Comparison of ENCODE assay signal across 9 mouse cellular contexts in the genomic region with DNA sequence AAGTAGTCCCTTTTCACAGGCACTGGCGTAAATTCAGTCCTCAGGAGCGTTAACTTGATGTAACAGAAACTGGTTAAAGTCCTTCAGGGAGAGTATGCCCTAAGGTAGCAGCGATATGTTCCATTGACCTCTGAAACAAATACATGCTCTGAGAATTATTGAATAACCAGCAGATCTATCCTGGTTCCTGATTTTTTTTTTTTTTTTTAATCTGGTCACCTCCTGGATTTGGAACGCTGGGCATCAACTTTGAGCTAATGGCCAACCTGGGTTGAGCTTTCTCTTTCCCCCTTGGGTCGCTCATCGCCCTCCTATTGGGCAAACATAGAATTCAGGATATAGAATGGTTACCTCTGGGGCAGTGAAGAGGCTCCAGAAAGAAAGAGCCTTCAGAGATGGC. TPM values are rescaled to one million over a fixed set of nuclear protein-coding genes. Genes with fewer than 3 reads are reported as not detected.
A peak's percentile ranks its signal among the peaks of the same experiment; 100 is the strongest.
DNase-seq lines count a peak whose midpoint lies in the region; ATAC-seq and TF ChIP-seq lines count a peak whose summit lies in the region.
"Had no signal": no experiment of that assay in that cellular context is flagged by ENCODE, and none has a peak within 500 bp of the region (broad histone marks: within the 10 kb centered on the region; RNA-seq: fewer than 3 reads in every experiment).

No protein-coding gene starts in this region.

- H3K4me1 ChIP-seq in lung, embryonic 16.5 days (replicated peaks; ENCODE audit: control insufficient read depth, insufficient read depth, low read length) = peaks cover 5% of the 10 kb centered on the region
- H3K4me1 ChIP-seq in kidney, embryonic 15.5 days = peaks cover 36% of the 10 kb centered on the region
- 0 out of 2 replicates have a peak, but pooled peaks cover 6% of the 10 kb centered on the region for H3K4me1 ChIP-seq in hindbrain, embryonic 13.5 days (replicated peaks)

- no peaks in the 10 kb centered on the region for H3K27me3 ChIP-seq in lung, embryonic 16.5 days (ENCODE audit: control insufficient read depth, insufficient read depth, low read depth, low read length)
- no peaks in the 10 kb centered on the region for H3K27me3 ChIP-seq in kidney, embryonic 15.5 days
- no peaks in the 10 kb centered on the region for H3K27me3 ChIP-seq in myocyte (ENCODE audit: control insufficient read depth, insufficient read depth, insufficient read length)
- 0 out of 2 replicates have a peak, but pooled peaks cover 6% of the 10 kb centered on the region for H3K27me3 ChIP-seq in hindbrain, embryonic 13.5 days

- H3K27ac ChIP-seq in lung, embryonic 16.5 days (ENCODE audit: low read length) = no peak overlapping the region
- H3K27ac ChIP-seq in kidney, embryonic 15.5 days = peak overlapping the region; percentile 88
- H3K27ac ChIP-seq in hindbrain, embryonic 13.5 days = no peak overlapping the region
- H3K27ac ChIP-seq: hindbrain, embryonic 14.5 days had no signal

- H3K4me3 ChIP-seq in lung, embryonic 16.5 days (ENCODE audit: low read length) = no peak overlapping the region
- H3K4me3 ChIP-seq in kidney, embryonic 15.5 days (replicated peaks) = peak overlapping the region; percentile 49
- H3K4me3 ChIP-seq in myocyte = peak overlapping the region; percentile 14
- no peak overlapping the region for H3K4me3 ChIP-seq in hindbrain, embryonic 13.5 days

- peak; percentile 80 for DNase-seq in heart, adult 11 months
- no peak for DNase-seq in heart, adult 9 months (ENCODE audit: low spot score in 2 of 2)
- DNase-seq in lung, postnatal 14 days = no peak
- no peak for DNase-seq in layer of hippocampus, adult 9-11 months

- no peaks in the 10 kb centered on the region for H3K36me3 ChIP-seq in lung, embryonic 16.5 days (ENCODE audit: control insufficient read depth, insufficient read depth, low read length)
- H3K36me3 ChIP-seq in kidney, embryonic 15.5 days = no peaks in the 10 kb centered on the region
- no peaks in the 10 kb centered on the region for H3K36me3 ChIP-seq in myocyte (ENCODE audit: control insufficient read depth, insufficient read depth)
- no peaks in the 10 kb centered on the region for H3K36me3 ChIP-seq in hindbrain, embryonic 13.5 days

- TF ChIP-seq POLR2A in myocyte (IDR thresholded peaks at IDR 0.05; ENCODE audit: insufficient read length, low read depth) = no peak

- no peak for ATAC-seq in lung, embryonic 16.5 days (ENCODE audit: low read depth)
- no peak for ATAC-seq in kidney, embryonic 15.5 days (replicated peaks; ENCODE audit: low FRiP score)
- no peak for ATAC-seq in hindbrain, embryonic 13.5 days (ENCODE audit: low FRiP score)

- no peak overlapping the region for H3ac ChIP-seq in myocyte (ENCODE audit: control insufficient read depth, insufficient read length)

- H3K9ac ChIP-seq in lung, embryonic 16.5 days (ENCODE audit: low read length) = no peak overlapping the region
- no peak overlapping the region for H3K9ac ChIP-seq in kidney, embryonic 15.5 days
- H3K9ac ChIP-seq in hindbrain, embryonic 13.5 days = no peak overlapping the region

- H3K79me2 ChIP-seq in myocyte (ENCODE audit: control insufficient read depth, insufficient read depth) = no peaks in the 10 kb centered on the region

- H3K9me3 ChIP-seq in lung, embryonic 16.5 days (ENCODE audit: control insufficient read depth, low read length) = no peaks in the 10 kb centered on the region
- no peaks in the 10 kb centered on the region for H3K9me3 ChIP-seq in kidney, embryonic 15.5 days (replicated peaks)
- no peaks in the 10 kb centered on the region for H3K9me3 ChIP-seq in hindbrain, embryonic 13.5 days

- peak overlapping the region; percentile 70 for H3K4me2 ChIP-seq in lung, embryonic 16.5 days (ENCODE audit: low read depth, low read length)
- H3K4me2 ChIP-seq in kidney, embryonic 15.5 days = peak overlapping the region; percentile 70
- peak overlapping the region; percentile 70 for H3K4me2 ChIP-seq in myocyte (ENCODE audit: low read depth)
- H3K4me2 ChIP-seq in hindbrain, embryonic 13.5 days = no peak overlapping the region

- WGBS in lung, embryonic 16.5 days = 66% methylated on average over 6 of the region's 6 CpGs
- WGBS in kidney, embryonic 15.5 days = 64% methylated on average over 6 of the region's 6 CpGs
- 79% methylated on average over 6 of the region's 6 CpGs for WGBS in hindbrain, embryonic 13.5 days

TF ChIP-seq in myocyte, 11 proteins besides CTCF, POLR2A, EP300 and RAD21:
- TF ChIP-seq MYOD1 (IDR thresholded peaks at IDR 0.05; ENCODE audit: control insufficient read depth in 1 of 3, insufficient read length in 2 of 3, low read depth in 2 of 3) (no peak), USF1 (IDR thresholded peaks at IDR 0.05; ENCODE audit: low read depth) (no peak), TCF12 (IDR thresholded peaks at IDR 0.05; ENCODE audit: insufficient read depth, poor library complexity, severe bottlenecking) (no peak), E2F4 (IDR thresholded peaks at IDR 0.05; ENCODE audit: insufficient read depth) (no peak), REST (IDR thresholded peaks at IDR 0.05; ENCODE audit: insufficient read depth, insufficient read length) (no peak), TCF3 (IDR thresholded peaks at IDR 0.05; ENCODE audit: insufficient read length, low read depth) (no peak)

RNA-seq across cellular contexts. Expression of a gene that starts 4.3 kb away (rescaled TPM):
- polyA plus RNA-seq in lung, embryonic 16.5 days (2015; fragmentation: Nextera tagmentation; extraction: Ambion mirVana) = 4.3 and 4.5 TPM in 2 replicates
- 5.7 and 5.8 TPM in 2 replicates for polyA plus RNA-seq in kidney, embryonic 15.5 days (2015; fragmentation: Nextera tagmentation; extraction: Ambion mirVana)
- polyA plus RNA-seq in myocyte (2012; fragmentation: generic; extraction: Trizol) = 5.3 TPM
- polyA plus RNA-seq in hindbrain, embryonic 13.5 days (2015; fragmentation: Nextera tagmentation; extraction: Ambion mirVana) = 4.5 and 6.4 TPM in 2 replicates

Comparison
In these comparisons a context has a peak if more than half of its experiments do, and no peak if none do; other contexts are left out.
1. H3K4me3 ChIP-seq: peak in kidney, embryonic 15.5 days (single experiment) and myocyte (single experiment); none in lung, embryonic 16.5 days (single experiment) and hindbrain, embryonic 13.5 days (single experiment).